Mouse (Mus musculus): Measurements from ENCODE around the gene Tada2b. TPM values are rescaled to one million over a fixed set of nuclear protein-coding genes. Genes with fewer than 3 reads are reported as not detected.

The Tada2b gene
- polyA plus RNA-seq, 1 experiment from 2014 or later = 3.3 TPM

DNA sequence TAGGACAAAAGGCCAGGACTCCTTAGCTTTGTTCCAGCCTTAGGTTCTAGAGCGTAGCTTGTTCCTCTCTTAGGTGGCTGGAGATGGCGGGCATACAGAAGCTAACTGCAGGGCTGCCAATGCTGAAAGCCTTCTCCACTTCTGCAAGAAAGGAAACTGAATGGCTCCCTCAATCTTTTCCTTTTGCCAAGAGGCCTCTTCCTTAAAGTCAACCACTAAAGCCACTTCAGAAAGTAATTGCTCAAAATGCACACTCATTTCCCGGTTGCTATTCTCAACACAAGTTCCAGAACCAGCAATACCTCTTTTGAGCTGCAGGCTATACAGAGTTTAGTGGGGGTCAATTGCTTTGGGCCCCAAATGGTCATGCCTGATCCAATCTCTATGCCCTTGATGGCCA, 6.6 kb downstream of the Tada2b start:
- H3K4me3 ChIP-seq (ENCODE audit: low read depth, low read length) = no peak overlapping the region
- WGBS (ENCODE audit: insufficient replicate concordance) = 87% methylated on average over 3 of the region's 3 CpGs
- no peak overlapping the region for H3K4me2 ChIP-seq
- no peak overlapping the region for H3K27ac ChIP-seq (ENCODE audit: low read depth, low read length)
- H3K9me3 ChIP-seq (replicated peaks; ENCODE audit: control insufficient read depth, low read length) = no peaks in the 10 kb centered on the region
- H3K9ac ChIP-seq (ENCODE audit: low read depth, low read length) = no peak overlapping the region
- peaks cover 15% of the 10 kb centered on the region for H3K36me3 ChIP-seq (ENCODE audit: control insufficient read depth, insufficient read depth, low read length)
- peaks cover 13% of the 10 kb centered on the region for H3K4me1 ChIP-seq (ENCODE audit: control insufficient read depth, insufficient read depth, low read length)
- no peak for ATAC-seq (replicated peaks; ENCODE audit: insufficient number of reproducible peaks, low FRiP score, low TSS enrichment)
- H3K27me3 ChIP-seq (ENCODE audit: control insufficient read depth, insufficient read depth, low read length) = no peaks in the 10 kb centered on the region

DNA sequence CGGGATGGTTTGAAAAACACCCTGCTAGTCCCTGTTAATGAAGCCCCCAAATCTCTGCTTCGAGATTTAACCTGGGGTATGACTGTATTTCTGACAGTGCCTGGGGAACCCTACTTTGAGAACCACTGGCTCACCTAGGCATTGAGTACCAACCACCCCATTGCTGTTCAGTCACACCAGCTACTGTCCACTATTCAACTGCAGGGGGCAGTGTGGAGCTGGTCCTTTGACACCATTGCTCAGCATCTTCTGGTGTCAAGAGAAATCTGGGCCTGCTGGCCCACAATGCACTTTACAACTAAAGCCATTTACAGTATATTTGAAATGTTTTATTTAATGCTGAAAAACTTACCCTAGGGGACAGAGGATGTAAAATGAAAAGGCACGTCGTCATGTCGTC, 9.8 kb downstream of the Tada2b start:
- peaks cover 31% of the 10 kb centered on the region for H3K36me3 ChIP-seq (ENCODE audit: control insufficient read depth, insufficient read depth, low read length)
- WGBS (ENCODE audit: insufficient replicate concordance) = 83% methylated on average over 5 of the region's 5 CpGs

DNA sequence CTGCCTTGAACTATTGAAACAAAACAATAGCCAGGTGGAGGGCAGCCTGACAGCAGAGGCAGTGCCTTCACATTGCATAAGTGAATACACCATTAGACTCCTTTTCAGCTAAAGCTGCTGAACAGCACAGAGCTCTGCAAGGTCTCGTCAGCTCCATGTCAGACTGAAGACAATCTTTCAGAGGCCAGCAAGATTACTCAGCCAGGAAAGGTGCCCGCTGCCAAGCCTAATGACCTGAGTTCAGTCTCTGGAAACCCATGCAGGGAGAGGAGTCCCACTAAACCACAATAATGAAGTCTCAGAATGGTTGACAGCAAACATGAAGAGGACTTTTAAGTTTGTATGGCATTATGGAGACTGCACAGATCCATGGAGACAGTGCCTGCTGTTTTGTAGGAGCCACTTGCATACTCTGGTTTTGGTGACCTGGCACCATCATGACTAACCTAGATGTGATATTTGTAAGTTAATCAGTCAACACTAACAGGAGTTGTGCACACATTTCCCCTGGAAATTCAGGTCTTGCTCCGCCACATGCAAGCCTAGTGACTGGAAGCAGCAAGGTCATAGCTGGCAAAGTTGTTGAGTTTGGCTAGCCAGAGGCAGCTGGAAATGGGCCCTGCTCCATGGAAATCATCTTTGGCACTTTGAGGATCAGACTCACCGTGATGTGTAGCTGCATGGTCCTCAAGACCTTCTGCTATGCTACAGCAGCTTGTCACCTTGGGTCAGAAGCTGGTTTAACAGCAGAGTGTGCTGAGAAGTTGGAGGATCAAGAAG, 11.0 kb downstream of the Tada2b start:
- Histone ChIP-seq H3K9ac (ENCODE audit: low read depth, low read length) (no peak overlapping the region), H3K36me3 (ENCODE audit: control insufficient read depth, insufficient read depth, low read length) (peaks cover 32% of the 10 kb centered on the region)

More for the DNA sequence above, 9.8 kb downstream of the Tada2b start:
- no peaks in the 10 kb centered on the region for H3K9me3 ChIP-seq (replicated peaks; ENCODE audit: control insufficient read depth, low read length)
- H3K4me1 ChIP-seq (ENCODE audit: control insufficient read depth, insufficient read depth, low read length) = no peaks in the 10 kb centered on the region; the same call in 1 of the 2 replicates
- no peaks in the 10 kb centered on the region for H3K27me3 ChIP-seq (ENCODE audit: control insufficient read depth, insufficient read depth, low read length)
- H3K9ac ChIP-seq (ENCODE audit: low read depth, low read length) = no peak overlapping the region
- H3K4me2 ChIP-seq = no peak overlapping the region
- no peak overlapping the region for H3K4me3 ChIP-seq (ENCODE audit: low read depth, low read length)
- no peak overlapping the region for H3K27ac ChIP-seq (ENCODE audit: low read depth, low read length)
- no peak for ATAC-seq (replicated peaks; ENCODE audit: insufficient number of reproducible peaks, low FRiP score, low TSS enrichment)

DNA sequence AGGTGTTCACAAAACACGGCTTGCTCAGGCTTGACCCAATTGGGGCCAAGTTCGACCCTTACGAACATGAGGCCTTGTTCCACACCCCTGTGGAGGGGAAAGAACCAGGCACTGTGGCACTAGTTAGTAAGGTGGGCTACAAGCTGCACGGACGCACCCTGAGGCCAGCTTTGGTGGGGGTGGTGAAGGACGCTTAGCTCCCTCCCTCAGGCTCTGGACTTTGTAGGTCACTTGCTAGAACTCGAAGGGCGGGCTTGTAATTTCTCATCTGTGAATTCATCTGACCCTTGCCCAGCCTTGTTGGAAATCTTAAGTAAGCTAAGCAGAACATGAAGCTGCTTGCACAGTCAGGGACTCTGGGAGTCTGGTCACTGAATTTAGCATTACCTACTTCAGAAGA, 12.9 kb downstream of the Tada2b start:
- Histone ChIP-seq H3K4me1 (ENCODE audit: control insufficient read depth, insufficient read depth, low read length) (peaks cover under 1% of the 10 kb centered on the region; the same call in 1 of the 2 replicates), H3K36me3 (ENCODE audit: control insufficient read depth, insufficient read depth, low read length) (peaks cover 32% of the 10 kb centered on the region), H3K9ac (ENCODE audit: low read depth, low read length) (no peak overlapping the region), H3K4me3 (ENCODE audit: low read depth, low read length) (no peak overlapping the region), H3K9me3 (replicated peaks; ENCODE audit: control insufficient read depth, low read length) (no peaks in the 10 kb centered on the region), H3K27me3 (ENCODE audit: control insufficient read depth, insufficient read depth, low read length) (no peaks in the 10 kb centered on the region), H3K27ac (ENCODE audit: low read depth, low read length) (no peak overlapping the region), H3K4me2 (no peak overlapping the region)
- ATAC-seq (replicated peaks; ENCODE audit: insufficient number of reproducible peaks, low FRiP score, low TSS enrichment) = no peak
- 92% methylated on average over 8 of the region's 8 CpGs for WGBS (ENCODE audit: insufficient replicate concordance)

More for the DNA sequence above, 11.0 kb downstream of the Tada2b start:
- no peak for ATAC-seq (replicated peaks; ENCODE audit: insufficient number of reproducible peaks, low FRiP score, low TSS enrichment)
- no peaks in the 10 kb centered on the region for H3K9me3 ChIP-seq (replicated peaks; ENCODE audit: control insufficient read depth, low read length)
- WGBS (ENCODE audit: insufficient replicate concordance) = 84% methylated on average over 4 of the region's 4 CpGs
- no peak overlapping the region for H3K27ac ChIP-seq (ENCODE audit: low read depth, low read length)
- no peak overlapping the region for H3K4me3 ChIP-seq (ENCODE audit: low read depth, low read length)
- no peak overlapping the region for H3K4me2 ChIP-seq
- no peaks in the 10 kb centered on the region for H3K27me3 ChIP-seq (ENCODE audit: control insufficient read depth, insufficient read depth, low read length)
- no peaks in the 10 kb centered on the region for H3K4me1 ChIP-seq (ENCODE audit: control insufficient read depth, insufficient read depth, low read length)

DNA sequence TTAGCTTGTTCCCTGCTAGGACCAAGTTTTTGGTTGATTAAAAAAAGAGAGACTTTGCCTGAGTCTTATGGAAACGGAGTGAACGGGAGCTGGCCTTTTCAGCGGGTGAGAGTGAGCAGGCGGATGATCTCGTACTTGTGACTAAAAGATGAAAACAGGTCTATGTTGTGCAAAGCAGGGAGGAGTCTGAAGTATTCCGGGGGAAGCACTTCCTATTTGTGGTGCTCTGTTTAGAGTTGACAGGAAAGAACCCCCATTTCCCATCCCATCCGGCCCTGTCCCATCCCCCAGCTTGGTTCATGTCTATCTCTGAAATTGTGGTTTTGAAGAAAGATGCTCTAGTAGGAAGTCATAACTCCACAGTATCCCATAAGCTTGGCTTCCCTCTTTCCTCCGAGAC, 18.2 kb downstream of the Tada2b start:
- 23% methylated on average over 8 of the region's 8 CpGs for WGBS (ENCODE audit: insufficient replicate concordance)
- Histone ChIP-seq H3K9me3 (replicated peaks; ENCODE audit: control insufficient read depth, low read length) (no peaks in the 10 kb centered on the region), H3K4me2 (peak overlapping the region; percentile 95), H3K4me3 (ENCODE audit: low read depth, low read length) (peak overlapping the region; percentile 82), H3K4me1 (ENCODE audit: control insufficient read depth, insufficient read depth, low read length) (peaks cover 13% of the 10 kb centered on the region), H3K27me3 (ENCODE audit: control insufficient read depth, insufficient read depth, low read length) (no peaks in the 10 kb centered on the region), H3K27ac (ENCODE audit: low read depth, low read length) (no peak overlapping the region), H3K9ac (ENCODE audit: low read depth, low read length) (peak overlapping the region; percentile 83), H3K36me3 (ENCODE audit: control insufficient read depth, insufficient read depth, low read length) (peaks cover 13% of the 10 kb centered on the region; the same call in 1 of the 2 replicates)
- ATAC-seq (replicated peaks; ENCODE audit: insufficient number of reproducible peaks, low FRiP score, low TSS enrichment) = no peak

DNA sequence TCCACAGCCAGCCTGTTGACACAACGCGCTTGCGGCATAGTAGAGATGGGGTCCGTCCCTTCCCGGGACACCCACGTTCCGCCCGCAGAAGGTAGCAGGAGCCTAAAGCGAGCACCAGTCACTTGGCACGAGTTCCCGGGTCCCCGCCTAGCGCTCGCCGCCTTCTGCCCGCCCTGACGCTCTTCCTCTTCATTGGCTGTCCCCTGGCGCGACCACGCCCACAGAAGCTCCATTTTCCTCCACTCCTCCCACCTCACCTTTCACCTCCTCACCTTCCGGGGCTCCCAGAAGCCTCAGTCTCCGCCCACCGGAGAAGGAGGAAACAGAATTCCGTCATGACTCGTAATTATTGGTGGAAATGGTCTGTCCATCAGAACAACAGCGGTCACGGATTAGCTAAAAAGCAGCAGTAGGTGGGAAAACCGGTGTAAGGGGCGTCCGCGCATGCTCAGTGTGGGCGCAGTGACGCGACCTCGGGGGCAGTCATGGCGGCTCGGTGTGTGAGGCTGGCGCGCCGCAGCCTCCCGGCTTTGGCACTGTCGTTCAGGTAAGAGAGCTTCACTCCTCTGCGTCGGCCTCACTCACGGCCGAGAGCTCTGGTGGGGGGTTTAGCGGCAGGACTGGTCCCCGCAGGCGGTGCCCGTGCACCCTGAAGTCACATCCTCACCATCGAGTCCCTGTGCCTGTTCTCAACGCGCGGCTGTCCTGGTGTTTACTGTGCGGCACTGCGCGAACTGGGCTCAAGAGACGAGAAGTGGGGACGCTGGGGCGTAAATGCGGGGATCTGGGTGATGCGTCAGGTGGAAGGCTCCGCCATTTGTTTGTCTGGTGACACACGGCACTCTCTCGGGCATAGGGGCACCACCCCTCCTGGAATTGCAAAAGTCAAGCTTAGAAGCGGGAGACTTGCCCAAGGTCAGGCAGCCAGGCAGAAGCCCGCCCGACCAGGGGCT, 19.1 kb downstream of the Tada2b start, which contains the start of gene Grpel1:
TSS of gene Grpel1 (plus strand) at position 290 of the 953 bp plus-strand sequence.
- Histone ChIP-seq H3K27me3 (ENCODE audit: control insufficient read depth, insufficient read depth, low read length) (no peaks in the 10 kb centered on the region), H3K4me3 (ENCODE audit: low read depth, low read length) (peak within 1 kb of the TSS; percentile 82), H3K4me1 (ENCODE audit: control insufficient read depth, insufficient read depth, low read length) (peaks cover 13% of the 10 kb centered on the region), H3K36me3 (ENCODE audit: control insufficient read depth, insufficient read depth, low read length) (0 out of 2 replicates have a peak, but pooled peaks cover 8% of the 10 kb centered on the region), H3K27ac (ENCODE audit: low read depth, low read length) (peak within 1 kb of the TSS; percentile 48; the same call in 1 of the 2 replicates), H3K9ac (ENCODE audit: low read depth, low read length) (peak within 1 kb of the TSS; percentile 83), H3K9me3 (replicated peaks; ENCODE audit: control insufficient read depth, low read length) (no peaks in the 10 kb centered on the region), H3K4me2 (peak within 1 kb of the TSS; percentile 95)
- ATAC-seq (replicated peaks; ENCODE audit: insufficient number of reproducible peaks, low FRiP score, low TSS enrichment) = peak; percentile 95
- under 1% methylated on average over 68 of the region's 68 CpGs for WGBS (ENCODE audit: insufficient replicate concordance)

DNA sequence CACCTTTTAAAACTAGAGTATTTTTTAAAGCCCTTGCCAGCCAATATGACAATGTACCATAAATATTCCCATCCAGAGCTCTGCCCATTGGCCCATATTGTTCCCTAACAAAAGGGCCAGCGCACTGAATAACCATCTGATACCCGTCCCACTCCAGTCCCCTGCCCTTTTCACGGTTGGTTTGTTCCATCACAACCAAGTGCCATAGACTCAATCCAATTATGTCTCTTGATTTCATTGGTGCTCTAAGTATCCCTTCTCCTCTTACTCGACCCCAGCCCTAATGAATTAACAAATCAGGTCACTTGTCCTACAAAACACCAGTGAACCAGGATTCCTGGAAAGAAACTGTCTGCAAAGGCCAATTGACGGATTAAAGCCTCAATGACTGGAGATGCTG, 20.7 kb downstream of the Tada2b start:
- peaks cover 13% of the 10 kb centered on the region for H3K4me1 ChIP-seq (ENCODE audit: control insufficient read depth, insufficient read depth, low read length)
- no peak for ATAC-seq (replicated peaks; ENCODE audit: insufficient number of reproducible peaks, low FRiP score, low TSS enrichment)

DNA sequence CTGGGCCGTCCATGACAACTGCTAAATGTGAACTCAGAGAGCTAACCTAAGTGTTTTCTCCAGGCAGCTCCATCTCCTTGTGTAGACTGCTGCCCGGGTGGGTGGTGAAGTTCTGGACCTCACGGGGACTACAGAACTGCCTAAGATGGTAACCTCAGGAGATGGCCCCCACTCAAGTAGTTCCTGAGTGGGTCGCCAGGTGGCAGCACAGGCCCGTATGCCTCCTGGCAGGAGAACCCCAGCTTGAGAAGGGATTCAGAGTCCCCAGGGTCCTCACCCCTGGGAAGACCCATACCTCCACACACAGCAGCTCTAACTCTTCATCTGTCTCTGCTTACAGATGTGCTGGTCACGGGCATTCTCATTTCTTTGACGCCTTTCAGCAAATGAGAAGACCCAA, 21.3 kb downstream of the Tada2b start:
- Histone ChIP-seq H3K4me2 (no peak overlapping the region), H3K4me1 (ENCODE audit: control insufficient read depth, insufficient read depth, low read length) (peaks cover 13% of the 10 kb centered on the region), H3K4me3 (ENCODE audit: low read depth, low read length) (no peak overlapping the region), H3K27me3 (ENCODE audit: control insufficient read depth, insufficient read depth, low read length) (no peaks in the 10 kb centered on the region), H3K27ac (ENCODE audit: low read depth, low read length) (no peak overlapping the region), H3K9ac (ENCODE audit: low read depth, low read length) (no peak overlapping the region), H3K9me3 (replicated peaks; ENCODE audit: control insufficient read depth, low read length) (no peaks in the 10 kb centered on the region), H3K36me3 (ENCODE audit: control insufficient read depth, insufficient read depth, low read length) (no peaks in the 10 kb centered on the region)
- 19% methylated on average over 7 of the region's 7 CpGs for WGBS (ENCODE audit: insufficient replicate concordance)
- no peak for ATAC-seq (replicated peaks; ENCODE audit: insufficient number of reproducible peaks, low FRiP score, low TSS enrichment)

More for the DNA sequence above, 20.7 kb downstream of the Tada2b start:
- Histone ChIP-seq H3K36me3 (ENCODE audit: control insufficient read depth, insufficient read depth, low read length) (no peaks in the 10 kb centered on the region), H3K27ac (ENCODE audit: low read depth, low read length) (no peak overlapping the region), H3K27me3 (ENCODE audit: control insufficient read depth, insufficient read depth, low read length) (no peaks in the 10 kb centered on the region), H3K9ac (ENCODE audit: low read depth, low read length) (no peak overlapping the region), H3K4me3 (ENCODE audit: low read depth, low read length) (no peak overlapping the region), H3K9me3 (replicated peaks; ENCODE audit: control insufficient read depth, low read length) (no peaks in the 10 kb centered on the region), H3K4me2 (no peak overlapping the region)
- WGBS (ENCODE audit: insufficient replicate concordance) = 61% methylated on average over 5 of the region's 5 CpGs

Data from heart, embryonic 11.5 days (tissue).